Mouse (Mus musculus) CH12.LX (cell line): ENCODE data around the gene Lif. TPM values are rescaled to one million over a fixed set of nuclear protein-coding genes. Genes with fewer than 3 reads are reported as not detected.

Experiments used
- DNase-seq: peaks from one replicate; pipeline ENCODE4 v3.0.0-alpha.2; 2013; ENCODE audit errors: extremely low read depth
- H3K27ac ChIP-seq: 2 replicates; pipeline ENCODE4 v1.5.1; 2012; ENCODE audit warnings: low read depth, mild to moderate bottlenecking, control low read depth, moderate library complexity; ENCODE audit not compliant: insufficient read depth
- H3K27me3 ChIP-seq: replicated peaks from 2 replicates; pipeline ENCODE3; 2012; ENCODE audit warnings: inconsistent platforms
- H3K36me3 ChIP-seq, 2 experiments: replicated peaks in 1 of 2; 2 replicates each; pipeline versions ENCODE3 to v1.6.1; 2012; ENCODE audit warnings: inconsistent platforms in 1 of 2, low read length in 1 of 2, mild to moderate bottlenecking in 1 of 2, mixed read lengths in 1 of 2, moderate library complexity in 1 of 2; ENCODE audit not compliant: control insufficient read depth in 1 of 2, insufficient read depth in 1 of 2
- H3K4me1 ChIP-seq, 2 experiments: 2 replicates each; pipeline ENCODE4 v1.6.1; 2012; ENCODE audit warnings: inconsistent platforms in 1 of 2, moderate library complexity in 1 of 2; ENCODE audit not compliant: insufficient read depth in 2 of 2, control insufficient read depth in 1 of 2
- H3K4me2 ChIP-seq: 2 replicates; pipeline ENCODE4 v1.6.1; 2012; ENCODE audit warnings: low read depth, mild to moderate bottlenecking, control low read depth; ENCODE audit not compliant: poor library complexity, insufficient read depth, severe bottlenecking
- H3K4me3 ChIP-seq, 3 experiments: fragments of 150-350 bp in 1 of 3; sonication (generic) in 1 of 3; replicated peaks in 1 of 3; 2 replicates each; pipeline versions ENCODE3 to v1.5.1; 2011 to 2012; ENCODE audit warnings: low read depth in 2 of 3, low read length in 2 of 3, mild to moderate bottlenecking in 2 of 3, moderate library complexity in 2 of 3, control low read depth in 1 of 3, improper control_type of control experiment in 1 of 3, inconsistent platforms in 1 of 3, mixed read lengths in 1 of 3; ENCODE audit not compliant: poor library complexity in 1 of 3
- H3K79me2 ChIP-seq: replicated peaks from 2 replicates; pipeline ENCODE4 v1.6.1; 2012; ENCODE audit warnings: mild to moderate bottlenecking, moderate library complexity; ENCODE audit not compliant: control insufficient read depth, poor library complexity, insufficient read depth, severe bottlenecking; ENCODE audit errors: extremely low read depth
- H3K9ac ChIP-seq: 2 replicates; pipeline ENCODE4 v1.6.1; 2012; ENCODE audit warnings: low read depth, mild to moderate bottlenecking, control low read depth, moderate library complexity; ENCODE audit not compliant: insufficient read depth
- H3K9me3 ChIP-seq: replicated peaks from 2 replicates; pipeline ENCODE3; 2012; ENCODE audit warnings: low read length, inconsistent platforms, mixed read lengths
- BHLHE40 ChIP-seq: IDR thresholded peaks from 2 replicates; pipeline ENCODE4 v1.6.1; 2011; ENCODE audit warnings: mild to moderate bottlenecking, low read depth, low read length, improper control_type of control experiment
- CHD1 ChIP-seq: IDR thresholded peaks from 2 replicates; pipeline ENCODE4 v1.6.1; 2012; ENCODE audit warnings: low read depth, low read length, improper control_type of control experiment, inconsistent platforms
- CHD2 ChIP-seq: IDR thresholded peaks from 2 replicates; pipeline ENCODE4 v1.6.1; 2011; ENCODE audit warnings: low read length, improper control_type of control experiment
- CTCF ChIP-seq, 2 experiments: IDR thresholded peaks in 1 of 2; conservative IDR thresholded peaks in 1 of 2; 2 replicates each; pipeline ENCODE4 v1.5.1; 2011 to 2012; ENCODE audit warnings: low read depth in 2 of 2, low read length in 2 of 2, improper control_type of control experiment in 1 of 2, inconsistent platforms in 1 of 2, mild to moderate bottlenecking in 1 of 2, moderate library complexity in 1 of 2
- E2F4 ChIP-seq: IDR thresholded peaks from 2 replicates; pipeline ENCODE4 v1.6.1; 2011; ENCODE audit warnings: low read depth, low read length, improper control_type of control experiment; ENCODE audit not compliant: insufficient replicate concordance
- ELF1 ChIP-seq: IDR thresholded peaks from 2 replicates; pipeline ENCODE4 v1.6.1; 2014; ENCODE audit warnings: low read depth, mild to moderate bottlenecking, inconsistent platforms, low read length, improper control_type of control experiment
- EP300 ChIP-seq: IDR thresholded peaks from 2 replicates; pipeline ENCODE4 v1.6.1; 2011; ENCODE audit warnings: low read length, improper control_type of control experiment
- ETS1 ChIP-seq: conservative IDR thresholded peaks from 2 replicates; pipeline ENCODE4 v1.6.1; 2012; ENCODE audit warnings: low read depth, mild to moderate bottlenecking, inconsistent platforms, low read length, improper control_type of control experiment, moderate library complexity
- GABPA ChIP-seq: IDR thresholded peaks from 2 replicates; pipeline ENCODE4 v1.6.1; 2012; ENCODE audit warnings: low read depth, low read length, improper control_type of control experiment, inconsistent platforms; ENCODE audit not compliant: insufficient replicate concordance
- HCFC1 ChIP-seq: IDR thresholded peaks from 2 replicates; pipeline ENCODE4 v1.6.1; 2012; ENCODE audit warnings: low read depth, mild to moderate bottlenecking, inconsistent platforms, low read length, improper control_type of control experiment
- IRF4 ChIP-seq: IDR thresholded peaks from 2 replicates; pipeline ENCODE4 v1.6.1; 2014; ENCODE audit warnings: low read depth, mild to moderate bottlenecking, inconsistent platforms, low read length, improper control_type of control experiment
- JUN ChIP-seq: IDR thresholded peaks from 2 replicates; pipeline ENCODE4 v1.6.1; 2011; ENCODE audit warnings: low read depth, mild to moderate bottlenecking, low read length, improper control_type of control experiment, moderate library complexity; ENCODE audit not compliant: insufficient read depth
- JUND ChIP-seq: conservative IDR thresholded peaks from 2 replicates; pipeline ENCODE4 v1.6.1; 2011; ENCODE audit warnings: low read depth, low read length, improper control_type of control experiment
- KAT2A ChIP-seq: IDR thresholded peaks from 2 replicates; pipeline ENCODE4 v1.6.1; 2012; ENCODE audit warnings: low read length, improper control_type of control experiment, inconsistent platforms; ENCODE audit not compliant: insufficient replicate concordance
- MAFK ChIP-seq: IDR thresholded peaks from 2 replicates; pipeline ENCODE4 v1.6.1; 2011; ENCODE audit warnings: low read length, improper control_type of control experiment; ENCODE audit not compliant: insufficient replicate concordance
- MAX ChIP-seq: IDR thresholded peaks from 2 replicates; pipeline ENCODE4 v1.6.1; 2011; ENCODE audit warnings: low read length, improper control_type of control experiment
- MAZ ChIP-seq: IDR thresholded peaks from 2 replicates; pipeline ENCODE4 v1.6.1; 2012; ENCODE audit warnings: low read depth, mild to moderate bottlenecking, inconsistent platforms, low read length, improper control_type of control experiment, moderate library complexity
- MEF2A ChIP-seq: IDR thresholded peaks from 2 replicates; pipeline ENCODE4 v1.6.1; 2014; ENCODE audit warnings: low read depth, mild to moderate bottlenecking, inconsistent platforms, low read length, improper control_type of control experiment, borderline replicate concordance
- MXI1 ChIP-seq: IDR thresholded peaks from 2 replicates; pipeline ENCODE4 v1.6.1; 2011; ENCODE audit warnings: mild to moderate bottlenecking, low read depth, low read length, improper control_type of control experiment
- MYC ChIP-seq: IDR thresholded peaks from 2 replicates; pipeline ENCODE4 v1.6.1; 2011; ENCODE audit warnings: low read depth, mild to moderate bottlenecking, improper control_type of control experiment, low read length
- NELFE ChIP-seq: IDR thresholded peaks from 2 replicates; pipeline ENCODE4 v1.6.1; 2011; ENCODE audit warnings: low read depth, low read length, improper control_type of control experiment
- NRF1 ChIP-seq: IDR thresholded peaks from 2 replicates; pipeline ENCODE4 v1.6.1; 2014; ENCODE audit warnings: low read depth, mild to moderate bottlenecking, inconsistent platforms, low read length, improper control_type of control experiment, moderate library complexity
- PAX5 ChIP-seq: IDR thresholded peaks from 2 replicates; pipeline ENCODE4 v1.6.1; 2012; ENCODE audit warnings: low read length, inconsistent platforms, mixed read lengths
- POLR2A ChIP-seq: IDR thresholded peaks from 2 replicates; pipeline ENCODE4 v1.6.1; 2011; ENCODE audit warnings: low read depth, mild to moderate bottlenecking, improper control_type of control experiment, low read length
- POLR2AphosphoS2 ChIP-seq: IDR thresholded peaks from 2 replicates; pipeline ENCODE4 v1.6.1; 2011; ENCODE audit warnings: low read depth, low read length, improper control_type of control experiment
- RAD21 ChIP-seq: IDR thresholded peaks from 2 replicates; pipeline ENCODE4 v1.6.1; 2011; ENCODE audit warnings: low read depth, mild to moderate bottlenecking, low read length, improper control_type of control experiment, moderate library complexity
- RCOR1 ChIP-seq: conservative IDR thresholded peaks from 2 replicates; pipeline ENCODE4 v1.6.1; 2012; ENCODE audit warnings: low read depth, mild to moderate bottlenecking, inconsistent platforms, low read length, improper control_type of control experiment
- SIN3A ChIP-seq: IDR thresholded peaks from 2 replicates; pipeline ENCODE4 v1.6.1; 2012; ENCODE audit warnings: low read length, improper control_type of control experiment, inconsistent platforms
- SMC3 ChIP-seq: IDR thresholded peaks from 2 replicates; pipeline ENCODE4 v1.6.1; 2011; ENCODE audit warnings: low read depth, low read length, improper control_type of control experiment
- TBP ChIP-seq: conservative IDR thresholded peaks from 2 replicates; pipeline ENCODE4 v1.6.1; 2011; ENCODE audit warnings: low read depth, low read length, improper control_type of control experiment
- TCF12 ChIP-seq: IDR thresholded peaks from 2 replicates; pipeline ENCODE4 v1.6.1; 2014; ENCODE audit warnings: low read depth, mild to moderate bottlenecking, inconsistent platforms, low read length, improper control_type of control experiment
- UBTF ChIP-seq: IDR thresholded peaks from 2 replicates; pipeline ENCODE4 v1.6.1; 2012; ENCODE audit warnings: low read depth, mild to moderate bottlenecking, inconsistent platforms, low read length, improper control_type of control experiment, moderate library complexity
- USF1 ChIP-seq: IDR thresholded peaks from 2 replicates; pipeline ENCODE4 v1.6.1; 2014; ENCODE audit warnings: low read depth, mild to moderate bottlenecking, inconsistent platforms, low read length, improper control_type of control experiment
- USF2 ChIP-seq: conservative IDR thresholded peaks from 2 replicates; pipeline ENCODE4 v1.6.1; 2011; ENCODE audit warnings: low read depth, low read length, improper control_type of control experiment
- ZC3H11A ChIP-seq: IDR thresholded peaks from 2 replicates; pipeline ENCODE4 v1.6.1; 2012; ENCODE audit warnings: low read depth, mild to moderate bottlenecking, inconsistent platforms, low read length, improper control_type of control experiment
- ZKSCAN1 ChIP-seq: IDR thresholded peaks from 2 replicates; pipeline ENCODE4 v1.6.1; 2012; ENCODE audit warnings: low read depth, inconsistent platforms, low read length, improper control_type of control experiment, borderline replicate concordance
- ZMIZ1 ChIP-seq: IDR thresholded peaks from 2 replicates; pipeline ENCODE4 v1.6.1; 2012; ENCODE audit warnings: low read depth, mild to moderate bottlenecking, inconsistent platforms, low read length, improper control_type of control experiment
- ZNF384 ChIP-seq: IDR thresholded peaks from 2 replicates; pipeline ENCODE4 v1.6.1; 2012; ENCODE audit warnings: low read depth, low read length, improper control_type of control experiment, inconsistent platforms
- dilution Hi-C: fragments of 300-500 bp; cut with MboI; formaldehyde crosslinking; loops from 2 replicates; pipeline ENCODE4 v1.14.3; 2020; ENCODE audit warnings: low sequenced_read_pairs; ENCODE audit not compliant: extremely low pct_unique_long_range_greater_than_20kb, extremely low pct_ligation_motif_present
- in situ Hi-C: fragments of 300-500 bp; cut with MboI; formaldehyde crosslinking; loops from 3 replicates; pipeline ENCODE4 v1.14.3; 2019; ENCODE audit warnings: low sequenced_read_pairs, low pct_ligation_motif_present, low pct_unique_long_range_greater_than_20kb, mixed read lengths
- polyA plus RNA-seq: library from polyadenylated mRNA; unstranded; fragments of >175 nt; gene quantifications from 2 replicates; pipeline ENCODE4 v1.2.1, GENCODE M21; 2012; ENCODE audit warnings: low read depth; ENCODE audit not compliant: insufficient read length
- total RNA-seq, 2 experiments: library from RNA; depleted of rRNA; stranded (reverse); fragments of 300-350 nt in 1 of 2; fragments of >200 nt in 1 of 2; gene quantifications; 2 replicates each; pipeline ENCODE4 v1.2.3; 2012 to 2014

Gene Lif
- total and polyA plus RNA-seq, 3 experiments: 0.05 to 1.8 (median 0.17) TPM

GRCm38 (mm10) chr11:4220443-4221400, 36.6 kb upstream of the Lif start:
- H3K9me3 ChIP-seq: no peaks in the 10 kb centered on the region
- peak overlapping the region; percentile 18; the same call in 1 of the 2 replicates for H3K4me2 ChIP-seq
- no peak overlapping the region for H3K27ac ChIP-seq
- peak overlapping the region in 1 of 3 experiments; percentile 39 for H3K4me3 ChIP-seq
- TF ChIP-seq SMC3: peak; percentile 100
- no peak for TF ChIP-seq TBP
- TF ChIP-seq USF1: no peak
- TF ChIP-seq MXI1: no peak; the same call in 1 of the 2 replicates
- TF ChIP-seq USF2: no peak
- no peak for TF ChIP-seq ZKSCAN1
- TF ChIP-seq RCOR1: no peak
- TF ChIP-seq MEF2A: peak; percentile 33; the same call in 1 of the 2 replicates
- TF ChIP-seq CTCF (conservative IDR thresholded peaks at IDR 0.05 in 1 of 2, IDR thresholded peaks at IDR 0.05 in 1 of 2; ENCODE audit: low read depth in 2 of 2, low read length in 2 of 2): peak; percentile 93 to 99
- peak; percentile 31; the same call in 1 of the 2 replicates for TF ChIP-seq BHLHE40
- no peak for TF ChIP-seq E2F4
- no peak for TF ChIP-seq GABPA
- TF ChIP-seq ZMIZ1: no peak
- no peak for TF ChIP-seq POLR2AphosphoS2
- no peak for TF ChIP-seq ZNF384
- TF ChIP-seq CHD1: no peak
- TF ChIP-seq NELFE: peak; percentile 32; the same call in 1 of the 2 replicates
- TF ChIP-seq JUND: no peak
- no peak for TF ChIP-seq POLR2A
- TF ChIP-seq NRF1: no peak
- TF ChIP-seq RAD21: peak; percentile 100
- TF ChIP-seq MYC: no peak
- no peak for TF ChIP-seq PAX5
- TF ChIP-seq TCF12: no peak
- TF ChIP-seq MAX: no peak
- TF ChIP-seq CHD2: no peak
- TF ChIP-seq ETS1: no peak
- TF ChIP-seq SIN3A: no peak
- TF ChIP-seq ZC3H11A: peak; percentile 98
- no peak for TF ChIP-seq MAFK
- TF ChIP-seq MAZ: no peak
- peak; percentile 27; the same call in 1 of the 2 replicates for TF ChIP-seq ELF1
- TF ChIP-seq EP300: no peak
- TF ChIP-seq IRF4: no peak
- TF ChIP-seq HCFC1: no peak
- TF ChIP-seq KAT2A: no peak
- no peak for TF ChIP-seq JUN
- no peak for TF ChIP-seq UBTF
- dilution Hi-C loops (no loop called here), in situ Hi-C loops (loop anchor here (5.0 kb wide), 1 partner anchor 37 kb away; the partner anchor contains the start of gene Lif)
- peaks cover 23 to 63% of the 10 kb centered on the region in 2 experiments for H3K4me1 ChIP-seq
- no peaks in the 10 kb centered on the region for H3K79me2 ChIP-seq
- H3K27me3 ChIP-seq: no peaks in the 10 kb centered on the region
- H3K9ac ChIP-seq: no peak overlapping the region
- DNase-seq: peak; percentile 93
- H3K36me3 ChIP-seq: peaks cover 1 to 11% of the 10 kb centered on the region in 2 experiments
